8 mouse cellular contexts compared by ENCODE assay signal in genomic region chr1:155416147-155416700, GRCm38 (mm10). TPM values are rescaled to one million over a fixed set of nuclear protein-coding genes. Genes with fewer than 3 reads are reported as not detected.
DNase-seq lines count a peak whose midpoint lies in the region; ATAC-seq and TF ChIP-seq lines count a peak whose summit lies in the region.

No protein-coding gene starts in this region.

- H3K79me3 ChIP-seq in C2C12 (ENCODE audit: low read depth): no peaks in the 10 kb centered on the region

- H3K27ac ChIP-seq in heart, adult 2 months: peak overlapping the region; percentile 85
- H3K27ac ChIP-seq in forebrain, embryonic 10.5 days: peak overlapping the region; percentile 92
- H3K27ac ChIP-seq in liver, embryonic 15.5 days (replicated peaks): peak overlapping the region; percentile 88

- no peak for TF ChIP-seq CTCF in heart, adult 2 months (IDR thresholded peaks at IDR 0.05)
- no peak for TF ChIP-seq CTCF in C2C12 (IDR thresholded peaks at IDR 0.05; ENCODE audit: control insufficient read depth, insufficient read depth, insufficient read length)

- H3K79me2 ChIP-seq in heart, adult 2 months (replicated peaks; ENCODE audit: control insufficient read depth, insufficient read depth, low read length): peaks cover 2% of the 10 kb centered on the region
- H3K79me2 ChIP-seq in C2C12 (ENCODE audit: control insufficient read depth, insufficient read depth): no peaks in the 10 kb centered on the region

- H3K27me3 ChIP-seq in heart, adult 2 months (ENCODE audit: control insufficient read depth, insufficient read depth, low read length): no peaks in the 10 kb centered on the region
- H3K27me3 ChIP-seq in C2C12 (ENCODE audit: control insufficient read depth, insufficient read depth, insufficient read length): no peaks in the 10 kb centered on the region
- no peaks in the 10 kb centered on the region for H3K27me3 ChIP-seq in forebrain, embryonic 10.5 days (ENCODE audit: poor library complexity, severe bottlenecking)
- no peaks in the 10 kb centered on the region for H3K27me3 ChIP-seq in liver, embryonic 15.5 days

- intact Hi-C loops in heart, adult 2 months (cut with DNase I): loop anchor here (2.0 to 10.0 kb wide), 4 partner anchors 75 to 261 kb away; partner anchors contain the start of gene Stx6

- peak overlapping the region; percentile 68 for H3K4me2 ChIP-seq in liver, embryonic 15.5 days

- H3ac ChIP-seq in C2C12 (ENCODE audit: control insufficient read depth, insufficient read length, low read depth): peak overlapping the region; percentile 81

- no peak for TF ChIP-seq EP300 in heart, adult 2 months (IDR thresholded peaks at IDR 0.05; ENCODE audit: insufficient read depth, low read depth, low read length)

- DNase-seq in heart, adult 2 months: no peak
- DNase-seq in heart, postnatal 4 days: no peak
- DNase-seq in forebrain, embryonic 10.5 days (ENCODE audit: extremely low spot score, low spot score): no peak
- DNase-seq in cerebellum, adult 11-12 months: no peak
- no peak for DNase-seq in left cerebral cortex, adult 18-20 months (ENCODE audit: low spot score in 2 of 2)

- no peak for ATAC-seq in liver, embryonic 15.5 days (ENCODE audit: insufficient read depth)
- no peak for ATAC-seq in monocyte, adult 5-6 weeks (replicated peaks; ENCODE audit: insufficient number of reproducible peaks, low FRiP score, low TSS enrichment, poor library complexity, severe bottlenecking)

- H3K9me3 ChIP-seq in forebrain, embryonic 10.5 days: no peaks in the 10 kb centered on the region
- H3K9me3 ChIP-seq in liver, embryonic 15.5 days (replicated peaks): no peaks in the 10 kb centered on the region

- H3K36me3 ChIP-seq in heart, adult 2 months (ENCODE audit: control insufficient read depth, insufficient read depth, low read length): peaks cover 2% of the 10 kb centered on the region
- H3K36me3 ChIP-seq in C2C12 (ENCODE audit: control insufficient read depth, insufficient read depth): no peaks in the 10 kb centered on the region
- H3K36me3 ChIP-seq in forebrain, embryonic 10.5 days (replicated peaks): no peaks in the 10 kb centered on the region
- no peaks in the 10 kb centered on the region for H3K36me3 ChIP-seq in liver, embryonic 15.5 days (replicated peaks)

- H3K4me3 ChIP-seq in heart, adult 2 months: peak overlapping the region; percentile 99
- peak overlapping the region; percentile 59 for H3K4me3 ChIP-seq in C2C12 (ENCODE audit: insufficient read depth, poor library complexity, severe bottlenecking)
- H3K4me3 ChIP-seq in forebrain, embryonic 10.5 days: peak overlapping the region; percentile 95
- H3K4me3 ChIP-seq in liver, embryonic 15.5 days (replicated peaks): peak overlapping the region; percentile 94

- H3K4me1 ChIP-seq in heart, adult 2 months (ENCODE audit: control insufficient read depth, insufficient read depth, low read length): peaks cover 2% of the 10 kb centered on the region
- peaks cover 25% of the 10 kb centered on the region for H3K4me1 ChIP-seq in forebrain, embryonic 10.5 days
- peaks cover 33% of the 10 kb centered on the region for H3K4me1 ChIP-seq in liver, embryonic 15.5 days (replicated peaks)

- no peak for TF ChIP-seq POLR2A in heart, adult 2 months (IDR thresholded peaks at IDR 0.05; ENCODE audit: insufficient read depth, low read depth, low read length)

- WGBS in heart, adult 2 months: 2% methylated on average over 6 of the region's 6 CpGs
- 8% methylated on average over 6 of the region's 6 CpGs for WGBS in forebrain, embryonic 10.5 days
- 1% methylated on average over 6 of the region's 6 CpGs for WGBS in liver, embryonic 15.5 days (ENCODE audit: insufficient replicate concordance)

- peak overlapping the region; percentile 91 for H3K9ac ChIP-seq in heart, adult 2 months (ENCODE audit: low read depth, low read length)
- H3K9ac ChIP-seq in liver, embryonic 15.5 days: peak overlapping the region; percentile 96

TF ChIP-seq in C2C12, 6 proteins besides CTCF, POLR2A, EP300 and RAD21:
- no peak for TF ChIP-seq MYOD1 (IDR thresholded peaks at IDR 0.05; ENCODE audit: control insufficient read depth, insufficient read length, low read depth)
- TF ChIP-seq MAX (IDR thresholded peaks at IDR 0.05): no peak
- no peak for TF ChIP-seq CEBPB (IDR thresholded peaks at IDR 0.05; ENCODE audit: low read depth)
- TF ChIP-seq USF1 (IDR thresholded peaks at IDR 0.05; ENCODE audit: low read depth): no peak
- TF ChIP-seq MYOG (IDR thresholded peaks at IDR 0.05; ENCODE audit: control insufficient read depth, extremely low read depth, insufficient read length): no peak
- no peak for TF ChIP-seq FOSL1 (IDR thresholded peaks at IDR 0.05; ENCODE audit: insufficient read depth, low read length, poor library complexity, severe bottlenecking)

RNA-seq across cellular contexts. Expression of gene Xpr1, which starts 1.0 kb away (rescaled TPM):
- 10 to 100 TPM; 30.3 to 34.4 TPM for total RNA-seq in heart, adult 2 months (2021)
- 8.5 and 16.2 TPM in 2 replicates for polyA plus RNA-seq in heart, adult 2 months (2012; rRNA removed)
- total RNA-seq in heart, postnatal 4 days (2021): 10 to 100 TPM; 40.4 to 40.7 TPM
- polyA plus RNA-seq in C2C12 (2012; fragmentation: generic; extraction: Trizol): 4.3 TPM
- polyA plus RNA-seq in forebrain, embryonic 10.5 days (2016; fragmentation: Nextera tagmentation; extraction: Ambion mirVana): 10.7 and 11.2 TPM in 2 replicates
- polyA plus RNA-seq in liver, embryonic 15.5 days (2015; fragmentation: Nextera tagmentation; extraction: Ambion mirVana): 3.8 and 4.4 TPM in 2 replicates
- total RNA-seq in monocyte, adult 5-6 weeks (2017): 42.1 to 64.1 TPM (median 60.5 TPM) in 3 replicates
- total RNA-seq in left cerebral cortex, adult 18-20 months (2021): 10 to 100 TPM; 83.8 to 84.8 TPM
